Mouse (Mus musculus): ENCODE results near the gene Tmem110. TPM values are rescaled to one million over a fixed set of nuclear protein-coding genes. Genes with fewer than 3 reads are reported as not detected.

The Tmem110 gene
- polyA plus RNA-seq, 1 experiment = 8.4 TPM

DNA sequence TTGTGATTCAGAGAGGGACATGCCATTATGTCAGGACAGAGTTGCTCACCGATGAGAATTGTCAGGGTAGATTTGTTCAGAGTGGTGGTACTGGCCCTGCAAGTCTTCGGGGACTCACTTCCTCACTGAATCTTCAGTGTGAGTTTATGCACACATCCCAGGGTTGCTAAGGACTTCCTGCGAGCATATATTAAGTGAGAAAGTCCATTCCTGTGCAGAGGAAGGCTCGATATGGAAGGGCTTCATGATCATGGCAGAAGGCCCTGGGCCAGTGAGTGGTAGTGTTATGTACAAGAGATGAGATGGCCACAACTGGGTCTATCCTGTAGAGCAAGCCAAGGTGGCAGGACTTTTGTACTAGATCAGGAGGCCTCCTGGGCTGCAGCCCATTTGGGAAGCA, 2.1 kb downstream of the Tmem110 start:
- H3K4me1 ChIP-seq (ENCODE audit: control insufficient read depth, insufficient read depth, low read length) = peaks cover 27% of the 10 kb centered on the region
- no peak overlapping the region for H3K27ac ChIP-seq (ENCODE audit: insufficient read depth, low read depth, low read length)

DNA sequence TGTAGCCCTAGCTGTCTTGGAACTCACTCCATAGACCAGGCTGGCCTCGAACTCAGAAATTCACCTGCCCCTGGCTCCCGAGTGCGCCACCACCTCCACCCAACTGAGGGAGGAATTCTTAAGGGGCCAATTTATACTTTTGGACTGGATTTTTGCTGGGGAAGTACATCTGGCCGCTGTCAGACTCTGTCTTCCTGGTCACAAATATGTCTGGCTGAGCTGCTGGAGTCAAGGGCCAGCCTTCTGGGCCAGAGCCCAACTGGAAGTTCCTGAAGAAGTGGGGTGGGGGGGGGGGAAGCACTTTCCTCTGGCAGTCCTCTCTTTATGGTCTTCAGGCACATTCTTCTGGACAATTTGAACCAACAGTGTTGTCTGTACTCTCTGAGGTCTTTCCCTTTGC, 2.7 kb downstream of the Tmem110 start:
- Histone ChIP-seq H3K4me3 (ENCODE audit: insufficient read depth, low read length) (no peak overlapping the region), H3K4me1 (ENCODE audit: control insufficient read depth, insufficient read depth, low read length) (peaks cover 27% of the 10 kb centered on the region), H3K27ac (ENCODE audit: insufficient read depth, low read depth, low read length) (no peak overlapping the region)
- TF ChIP-seq CTCF (IDR thresholded peaks at IDR 0.05; ENCODE audit: low read depth, low read length) = no peak
- no peak for TF ChIP-seq POLR2A (IDR thresholded peaks at IDR 0.05; ENCODE audit: borderline replicate concordance, low read depth, low read length)

More for the DNA sequence above, 2.1 kb downstream of the Tmem110 start:
- TF ChIP-seq POLR2A (IDR thresholded peaks at IDR 0.05; ENCODE audit: borderline replicate concordance, low read depth, low read length) = no peak
- no peak for TF ChIP-seq CTCF (IDR thresholded peaks at IDR 0.05; ENCODE audit: low read depth, low read length)
- H3K4me3 ChIP-seq (ENCODE audit: insufficient read depth, low read length) = no peak overlapping the region

DNA sequence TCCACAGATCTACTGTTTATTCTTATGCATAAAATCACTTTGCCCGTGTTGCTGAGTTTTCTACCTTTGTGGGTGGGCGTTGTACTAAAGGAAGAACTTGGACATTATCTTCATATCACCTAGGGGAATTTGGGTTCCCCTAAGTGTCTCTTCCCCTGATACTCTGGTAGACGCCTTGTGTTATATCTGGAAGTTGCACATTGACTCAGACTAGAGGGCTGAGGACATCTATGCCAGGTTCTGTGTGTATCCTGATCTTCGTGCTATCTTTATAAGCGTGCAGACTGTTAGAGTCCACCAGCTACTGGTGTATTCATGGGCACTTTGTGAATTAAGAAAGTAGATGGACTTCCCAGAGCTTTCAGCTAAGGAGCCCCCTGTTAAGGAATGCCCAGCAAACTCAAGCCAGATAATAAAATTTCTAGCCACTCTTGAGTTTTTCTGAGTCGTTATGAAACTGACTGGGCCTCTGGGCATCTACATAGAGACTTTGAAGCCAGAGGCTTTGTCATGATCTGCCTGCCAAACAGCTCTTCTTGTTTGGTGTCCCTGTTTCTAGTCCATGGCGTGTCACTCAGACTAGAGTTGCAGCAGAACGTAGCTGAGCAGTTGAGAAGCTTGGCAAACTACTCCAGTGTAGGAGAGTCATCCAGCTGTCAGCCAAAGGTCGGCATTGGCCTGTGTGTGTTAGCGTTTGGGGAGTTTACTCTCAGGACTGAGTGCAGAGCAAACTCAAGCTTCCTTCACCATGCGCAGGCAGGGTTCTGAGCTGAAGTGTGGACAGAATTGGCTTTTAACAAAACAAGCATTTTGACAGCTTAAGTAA, 3.5 kb downstream of the Tmem110 start:
- TF ChIP-seq CTCF (IDR thresholded peaks at IDR 0.05; ENCODE audit: low read depth, low read length) = no peak
- no peak for TF ChIP-seq POLR2A (IDR thresholded peaks at IDR 0.05; ENCODE audit: borderline replicate concordance, low read depth, low read length)
- Histone ChIP-seq H3K4me1 (ENCODE audit: control insufficient read depth, insufficient read depth, low read length) (peaks cover 27% of the 10 kb centered on the region), H3K27ac (ENCODE audit: insufficient read depth, low read depth, low read length) (no peak overlapping the region), H3K4me3 (ENCODE audit: insufficient read depth, low read length) (no peak overlapping the region)

DNA sequence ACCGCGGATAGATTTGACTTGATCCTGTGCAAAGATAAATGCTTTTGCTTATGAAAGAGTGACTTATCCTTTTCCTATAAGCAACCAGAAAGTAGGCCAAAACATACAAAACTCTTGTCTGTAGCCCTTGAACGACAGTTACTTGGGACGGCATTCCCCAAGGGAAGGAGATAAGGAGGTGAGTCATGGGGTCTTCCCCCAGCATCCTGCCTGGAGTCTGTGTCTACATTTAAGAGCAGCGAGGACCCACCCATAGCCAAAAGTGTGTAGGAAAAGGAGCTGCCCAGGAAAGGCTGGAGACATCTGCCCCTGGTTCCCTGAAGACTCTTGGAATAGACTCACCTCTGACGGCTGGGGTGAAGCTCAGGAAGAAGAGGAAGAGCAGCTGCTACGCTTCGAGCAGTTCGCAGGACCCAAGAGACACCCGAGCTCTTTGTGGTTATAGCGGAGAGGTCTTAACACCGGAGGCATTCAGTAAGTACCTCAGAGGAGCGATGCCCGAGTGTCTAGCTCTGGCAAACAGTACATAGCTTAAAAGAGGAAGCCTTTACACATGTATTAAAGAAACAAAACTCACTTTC, 12.1 kb downstream of the Tmem110 start:
- no peak overlapping the region for H3K27ac ChIP-seq (ENCODE audit: insufficient read depth, low read depth, low read length)
- TF ChIP-seq POLR2A (IDR thresholded peaks at IDR 0.05; ENCODE audit: borderline replicate concordance, low read depth, low read length) (no peak), CTCF (IDR thresholded peaks at IDR 0.05; ENCODE audit: low read depth, low read length) (no peak)

DNA sequence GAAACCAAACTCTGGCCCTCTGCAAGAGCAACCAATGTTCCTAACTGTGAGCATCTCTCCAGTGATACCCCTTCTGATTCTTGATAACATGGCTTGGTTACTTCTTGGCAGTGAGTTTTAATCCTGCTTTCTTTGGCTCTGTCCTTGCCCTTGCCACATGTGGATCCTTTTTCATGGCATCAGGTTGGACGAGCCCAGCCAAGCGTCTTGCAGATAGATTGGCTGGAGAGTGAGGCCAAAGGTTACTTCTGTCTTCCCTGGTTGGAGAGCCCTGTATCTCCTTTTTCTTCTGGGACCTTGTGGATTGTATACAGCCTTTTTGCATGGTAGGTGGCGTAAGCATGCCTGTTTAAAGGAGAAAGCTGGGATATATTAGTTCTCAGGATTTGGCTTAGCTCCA, 18.3 kb downstream of the Tmem110 start:
- Histone ChIP-seq H3K4me1 (ENCODE audit: control insufficient read depth, insufficient read depth, low read length) (no peaks in the 10 kb centered on the region), H3K27ac (ENCODE audit: insufficient read depth, low read depth, low read length) (no peak overlapping the region), H3K4me3 (ENCODE audit: insufficient read depth, low read length) (no peak overlapping the region)
- TF ChIP-seq POLR2A (IDR thresholded peaks at IDR 0.05; ENCODE audit: borderline replicate concordance, low read depth, low read length) = no peak
- no peak for TF ChIP-seq CTCF (IDR thresholded peaks at IDR 0.05; ENCODE audit: low read depth, low read length)

More for the DNA sequence above, 12.1 kb downstream of the Tmem110 start:
- H3K4me1 ChIP-seq (ENCODE audit: control insufficient read depth, insufficient read depth, low read length) = peaks cover 4% of the 10 kb centered on the region; the same call in 1 of the 2 replicates
- no peak overlapping the region for H3K4me3 ChIP-seq (ENCODE audit: insufficient read depth, low read length)

DNA sequence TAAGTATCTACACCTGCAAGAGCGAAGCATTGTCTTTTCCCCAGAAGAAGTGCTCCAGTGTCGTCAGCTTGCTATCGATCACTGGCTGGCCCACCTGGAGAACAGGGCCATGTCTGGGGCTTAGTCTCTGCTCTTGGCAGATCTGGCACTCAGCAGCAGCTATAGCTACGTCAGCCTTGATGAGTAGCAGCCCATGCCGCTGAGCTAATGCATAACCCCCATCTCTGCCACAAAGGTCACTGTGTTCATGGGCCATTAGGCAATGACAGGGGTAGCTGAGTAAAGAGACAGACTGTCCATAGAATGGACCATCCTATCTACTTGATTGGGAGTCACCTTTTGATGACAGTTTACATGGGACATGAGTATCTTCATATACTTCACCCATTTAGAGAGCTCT, 25.1 kb downstream of the Tmem110 start:
- H3K4me1 ChIP-seq (ENCODE audit: control insufficient read depth, insufficient read depth, low read length) = no peaks in the 10 kb centered on the region
- TF ChIP-seq POLR2A (IDR thresholded peaks at IDR 0.05; ENCODE audit: borderline replicate concordance, low read depth, low read length) (no peak), CTCF (IDR thresholded peaks at IDR 0.05; ENCODE audit: low read depth, low read length) (no peak)
- H3K4me3 ChIP-seq (ENCODE audit: insufficient read depth, low read length) = no peak overlapping the region
- no peak overlapping the region for H3K27ac ChIP-seq (ENCODE audit: insufficient read depth, low read depth, low read length)

DNA sequence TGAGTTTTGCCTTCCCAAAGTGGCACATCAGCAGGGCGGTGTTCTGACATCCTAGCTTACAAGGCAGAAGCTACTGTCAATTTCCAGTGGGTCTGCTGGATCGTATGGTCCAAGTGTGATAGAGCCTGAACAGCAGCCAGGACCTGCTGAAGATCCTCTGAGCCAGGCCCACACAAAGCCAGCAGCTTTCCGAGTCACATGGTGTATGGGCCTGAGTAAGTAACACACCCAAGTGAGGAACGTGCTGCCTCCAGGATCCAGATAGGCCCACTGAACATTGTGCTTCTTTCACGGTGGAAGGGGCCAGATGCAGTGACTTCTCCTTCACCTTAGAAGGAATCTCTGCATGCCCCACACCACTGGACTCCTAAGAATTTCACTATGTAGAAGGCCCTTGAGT, 26.9 kb downstream of the Tmem110 start:
- no peak overlapping the region for H3K27ac ChIP-seq (ENCODE audit: insufficient read depth, low read depth, low read length)
- H3K4me3 ChIP-seq (ENCODE audit: insufficient read depth, low read length) = no peak overlapping the region
- H3K4me1 ChIP-seq (ENCODE audit: control insufficient read depth, insufficient read depth, low read length) = no peaks in the 10 kb centered on the region
- no peak for TF ChIP-seq CTCF (IDR thresholded peaks at IDR 0.05; ENCODE audit: low read depth, low read length)
- no peak for TF ChIP-seq POLR2A (IDR thresholded peaks at IDR 0.05; ENCODE audit: borderline replicate concordance, low read depth, low read length)

DNA sequence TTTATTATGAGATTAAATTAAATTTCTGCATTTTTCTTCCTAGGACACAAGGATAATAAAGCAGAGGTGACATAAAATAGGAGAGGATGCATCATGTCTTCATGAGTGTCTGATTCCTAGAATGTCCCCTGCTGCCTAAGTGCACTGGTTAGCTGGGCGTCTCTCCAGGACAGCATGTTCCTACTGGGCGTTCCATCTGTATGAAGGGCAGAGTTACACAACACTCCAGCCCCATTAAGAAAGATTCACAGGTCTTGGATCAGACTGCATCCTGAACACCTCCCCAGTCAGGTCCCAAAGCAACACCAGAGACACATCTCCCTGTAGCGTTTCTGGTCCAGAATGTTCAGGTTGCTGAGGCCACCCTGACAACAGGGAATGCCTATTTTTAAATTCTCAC, 29.9 kb downstream of the Tmem110 start:
- H3K4me3 ChIP-seq (ENCODE audit: insufficient read depth, low read length) = no peak overlapping the region
- TF ChIP-seq POLR2A (IDR thresholded peaks at IDR 0.05; ENCODE audit: borderline replicate concordance, low read depth, low read length) = no peak
- no peak overlapping the region for H3K27ac ChIP-seq (ENCODE audit: insufficient read depth, low read depth, low read length)
- H3K4me1 ChIP-seq (ENCODE audit: control insufficient read depth, insufficient read depth, low read length) = no peaks in the 10 kb centered on the region

DNA sequence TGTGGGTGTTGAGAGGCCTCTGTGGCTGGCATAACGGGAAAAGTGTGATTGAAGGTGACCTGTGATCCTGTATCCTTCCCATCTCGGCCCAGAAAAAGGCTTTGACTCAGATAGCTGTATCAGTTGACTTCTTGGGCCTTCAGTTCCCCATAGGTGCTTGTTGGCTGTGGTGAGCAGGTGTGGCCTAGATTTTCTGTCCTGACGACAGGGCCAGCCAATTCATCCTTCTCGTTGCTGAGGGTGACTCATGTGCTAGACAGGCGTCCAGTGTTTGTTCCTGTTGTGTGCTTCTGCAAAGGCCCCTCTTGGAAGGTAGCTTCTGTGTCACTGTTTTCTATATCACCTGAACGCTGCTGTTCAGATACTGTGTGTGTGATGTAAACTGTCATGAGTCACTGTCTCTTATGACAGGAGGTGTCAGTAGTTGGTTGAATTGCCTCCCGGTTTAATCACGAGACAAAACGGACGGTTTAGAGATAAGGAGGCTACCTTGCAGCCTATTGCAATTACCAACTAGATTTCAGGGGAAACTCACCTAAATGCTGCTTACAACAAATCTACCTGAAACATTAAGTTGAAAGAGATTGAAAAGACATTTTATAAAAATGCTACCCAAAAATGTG, 31.6 kb downstream of the Tmem110 start:
- Histone ChIP-seq H3K4me3 (ENCODE audit: insufficient read depth, low read length) (no peak overlapping the region), H3K27ac (ENCODE audit: insufficient read depth, low read depth, low read length) (no peak overlapping the region), H3K4me1 (ENCODE audit: control insufficient read depth, insufficient read depth, low read length) (no peaks in the 10 kb centered on the region)
- TF ChIP-seq CTCF (IDR thresholded peaks at IDR 0.05; ENCODE audit: low read depth, low read length) (no peak), POLR2A (IDR thresholded peaks at IDR 0.05; ENCODE audit: borderline replicate concordance, low read depth, low read length) (no peak)

DNA sequence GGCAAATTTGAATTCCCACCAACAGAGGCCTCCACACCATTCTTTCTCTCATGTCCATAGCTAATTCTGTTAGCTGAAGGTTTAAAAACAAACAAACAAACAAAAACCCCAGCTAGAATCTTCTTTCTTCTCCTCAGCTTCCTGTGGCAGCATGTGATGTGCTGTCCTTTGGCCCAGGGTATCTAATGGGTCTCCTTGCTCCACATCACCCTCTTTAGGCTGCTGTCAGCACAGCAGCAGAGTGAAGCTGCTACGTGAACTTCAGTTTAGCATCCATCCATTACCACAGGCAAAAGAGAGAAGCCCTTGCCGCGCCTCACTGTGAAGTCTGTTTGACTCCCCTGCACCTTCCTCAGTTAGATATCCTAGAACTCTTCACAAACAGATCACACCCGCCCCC, 32.6 kb downstream of the Tmem110 start:
- Histone ChIP-seq H3K27ac (ENCODE audit: insufficient read depth, low read depth, low read length) (no peak overlapping the region), H3K4me1 (ENCODE audit: control insufficient read depth, insufficient read depth, low read length) (no peaks in the 10 kb centered on the region), H3K4me3 (ENCODE audit: insufficient read depth, low read length) (no peak overlapping the region)
- no peak for TF ChIP-seq POLR2A (IDR thresholded peaks at IDR 0.05; ENCODE audit: borderline replicate concordance, low read depth, low read length)
- TF ChIP-seq CTCF (IDR thresholded peaks at IDR 0.05; ENCODE audit: low read depth, low read length) = peak; percentile 29; the same call in 1 of the 2 replicates
